Mouse (Mus musculus) heart, embryonic 14.5 days (tissue): ENCODE results near the gene Gm9887. TPM values are rescaled to one million over a fixed set of nuclear protein-coding genes. Genes with fewer than 3 reads are reported as not detected.
"Not testable (repeated sequence)": the region's sequence is repeated elsewhere in the genome, so short reads cannot be mapped to it uniquely, and the experiment has no call there.

Experiments used
- ATAC-seq: fragments of 200-750 bp; cut with Nextera tagmentation; 2 replicates; pipeline ENCODE4 v1.8.0; 2017; ENCODE audit warnings: low read depth, moderate TSS enrichment; ENCODE audit not compliant: insufficient number of reproducible peaks, insufficient read depth, low FRiP score
- H3K27ac ChIP-seq, 2 experiments: fragments of 200-500 bp in 1 of 2; fragments of 300-500 bp in 1 of 2; sonication (generic) in 1 of 2; replicated peaks in 1 of 2; 2 replicates each; pipeline ENCODE4 v1.5.1; 2012 to 2014; ENCODE audit warnings: low read depth in 2 of 2, low read length in 2 of 2, control low read depth in 1 of 2, mild to moderate bottlenecking in 1 of 2, mixed read lengths in 1 of 2; ENCODE audit not compliant: control insufficient read depth in 1 of 2, insufficient read depth in 1 of 2
- H3K27me3 ChIP-seq: fragments of 300-500 bp; sonication (generic); 2 replicates; pipeline ENCODE4 v1.6.1; 2014; ENCODE audit warnings: mild to moderate bottlenecking, low read length, control low read depth; ENCODE audit not compliant: control insufficient read depth, insufficient read depth
- H3K36me3 ChIP-seq: fragments of 300-500 bp; sonication (generic); 2 replicates; pipeline ENCODE4 v1.6.1; 2014; ENCODE audit warnings: mild to moderate bottlenecking, control low read depth, low read length, mixed read lengths; ENCODE audit not compliant: control insufficient read depth, insufficient read depth
- H3K4me1 ChIP-seq, 2 experiments: fragments of 200-500 bp in 1 of 2; fragments of 300-500 bp in 1 of 2; sonication (generic) in 1 of 2; 2 replicates each; pipeline ENCODE4 v1.6.1; 2012 to 2014; ENCODE audit warnings: low read length in 2 of 2, control low read depth in 1 of 2, mixed read lengths in 1 of 2; ENCODE audit not compliant: control insufficient read depth in 2 of 2, insufficient read depth in 2 of 2
- H3K4me2 ChIP-seq: fragments of 300-500 bp; sonication (generic); 2 replicates; pipeline ENCODE4 v1.6.1; 2014; ENCODE audit warnings: mild to moderate bottlenecking, low read length
- H3K4me3 ChIP-seq, 2 experiments: fragments of 200-500 bp in 1 of 2; fragments of 300-500 bp in 1 of 2; sonication (generic) in 1 of 2; 2 replicates each; pipeline ENCODE4 v1.5.1; 2012 to 2014; ENCODE audit warnings: low read length in 2 of 2, mild to moderate bottlenecking in 2 of 2, control low read depth in 1 of 2, low read depth in 1 of 2, moderate library complexity in 1 of 2; ENCODE audit not compliant: control insufficient read depth in 1 of 2, insufficient read depth in 1 of 2
- H3K9ac ChIP-seq: fragments of 300-500 bp; sonication (generic); 2 replicates; pipeline ENCODE4 v1.6.1; 2014; ENCODE audit warnings: mild to moderate bottlenecking, low read length
- H3K9me3 ChIP-seq: fragments of 300-500 bp; sonication (generic); 2 replicates; pipeline ENCODE4 v1.6.1; 2016; ENCODE audit warnings: low read length, control low read depth; ENCODE audit not compliant: control insufficient read depth
- WGBS: fragments of 180-500 bp; shearing (Covaris S2); extraction: QIAGEN DNeasy Blood & Tissue Kit; methylation state at CpG from one replicate; pipeline ENCODE4 v1.1.7; 2014; 5-methylcytosine and 5-hydroxymethylcytosine counted together
- polyA plus RNA-seq: library from polyadenylated mRNA; unstranded; fragments of >200 nt; fragmentation: Nextera tagmentation; extraction: Ambion mirVana; gene quantifications from 2 replicates; pipeline ENCODE4 v1.2.1, GENCODE M21; 2014

Gene Gm9887
- polyA plus RNA-seq, 1 experiment from 2014 or later, result 1.7 TPM

DNA sequence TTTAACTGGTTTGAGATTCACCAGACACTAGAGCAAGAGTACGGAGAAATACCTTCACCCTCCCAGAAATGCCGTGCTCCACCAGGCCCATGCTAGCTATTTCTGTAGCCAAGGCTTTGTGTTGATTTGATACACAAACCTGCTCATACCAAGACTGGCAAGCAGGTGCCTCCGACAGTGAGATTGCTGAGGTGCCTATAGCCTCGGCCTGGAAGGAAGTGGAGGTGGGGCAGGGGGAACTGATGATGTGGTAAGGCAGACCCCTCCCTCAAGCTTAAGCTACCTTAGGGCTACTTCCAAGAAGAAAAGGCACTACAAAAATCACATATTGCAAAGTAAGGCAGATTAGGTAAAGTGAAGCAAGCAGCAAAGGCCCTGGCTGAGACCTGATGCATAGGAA is 28.1 kb upstream of the Gm9887 start:
- no peak for ATAC-seq
- no peaks in the 10 kb centered on the region for H3K36me3 ChIP-seq
- WGBS, result 71% methylated on average over 4 of the region's 4 CpGs
- peaks cover 4% of the 10 kb centered on the region in 2 experiments; a peak in 2 of 4 replicates for H3K4me1 ChIP-seq
- no peaks in the 10 kb centered on the region for H3K9me3 ChIP-seq
- H3K27me3 ChIP-seq, result no peaks in the 10 kb centered on the region
- no peak overlapping the region for H3K9ac ChIP-seq
- H3K27ac ChIP-seq, result no peak overlapping the region
- no peak overlapping the region for H3K4me2 ChIP-seq
- H3K4me3 ChIP-seq, result no peak overlapping the region

DNA sequence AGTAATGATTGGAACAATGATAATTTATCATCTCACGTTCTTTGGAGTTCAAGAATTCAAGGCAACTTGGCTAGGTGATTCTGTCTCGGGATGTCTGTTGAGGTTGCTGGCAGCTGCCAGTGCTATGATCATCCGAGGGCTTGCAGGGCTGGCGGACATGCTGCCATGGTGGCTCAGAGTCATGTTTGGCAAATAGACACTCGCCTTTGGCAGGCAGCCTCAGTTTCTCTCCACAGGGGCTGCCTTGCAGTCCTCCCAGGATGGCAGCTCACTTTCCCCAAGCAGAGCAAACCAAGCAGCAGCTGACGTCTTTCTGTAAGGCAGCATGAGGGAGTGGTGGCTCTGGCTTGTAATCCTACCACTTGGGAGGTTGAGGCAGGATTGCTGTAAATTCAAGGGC is 22.2 kb upstream of the Gm9887 start:
- H3K4me3 ChIP-seq, result no peak overlapping the region
- H3K27ac ChIP-seq, result no peak overlapping the region
- no peaks in the 10 kb centered on the region for H3K9me3 ChIP-seq
- H3K4me1 ChIP-seq, result no peaks in the 10 kb centered on the region; a peak in 1 of 4 replicates
- H3K27me3 ChIP-seq, result no peaks in the 10 kb centered on the region
- no peak for ATAC-seq
- H3K4me2 ChIP-seq, result no peak overlapping the region
- no peaks in the 10 kb centered on the region for H3K36me3 ChIP-seq
- H3K9ac ChIP-seq, result no peak overlapping the region
- WGBS, result 78% methylated on average over 6 of the region's 6 CpGs

DNA sequence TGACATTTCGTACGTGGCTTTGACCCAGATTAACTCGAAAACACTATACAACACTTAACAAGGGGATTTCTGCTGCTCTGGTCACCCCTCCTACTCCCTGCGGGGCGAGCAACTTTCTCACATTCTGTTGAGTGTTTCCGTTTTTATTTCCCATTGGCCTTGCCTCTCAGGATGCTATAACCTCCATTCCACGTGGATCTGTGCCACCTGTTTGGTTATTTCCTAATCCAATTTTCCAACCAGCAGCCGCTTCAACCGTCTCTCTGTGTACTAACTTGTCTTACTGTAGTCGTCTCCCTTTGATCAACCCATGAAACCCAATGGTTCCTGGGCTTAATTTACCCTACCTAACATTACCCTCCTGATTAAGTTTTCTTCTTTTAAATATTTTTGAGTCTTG is 20.8 kb upstream of the Gm9887 start:
- no peak for ATAC-seq
- WGBS, result 81% methylated on average over 10 of the region's 10 CpGs
- H3K4me2 ChIP-seq, result no peak overlapping the region
- H3K4me1 ChIP-seq, result no peaks in the 10 kb centered on the region; a peak in 1 of 4 replicates
- H3K9me3 ChIP-seq, result no peaks in the 10 kb centered on the region
- H3K4me3 ChIP-seq, result no peak overlapping the region
- H3K27ac ChIP-seq, result no peak overlapping the region
- no peaks in the 10 kb centered on the region for H3K36me3 ChIP-seq
- no peaks in the 10 kb centered on the region for H3K27me3 ChIP-seq
- H3K9ac ChIP-seq, result no peak overlapping the region

DNA sequence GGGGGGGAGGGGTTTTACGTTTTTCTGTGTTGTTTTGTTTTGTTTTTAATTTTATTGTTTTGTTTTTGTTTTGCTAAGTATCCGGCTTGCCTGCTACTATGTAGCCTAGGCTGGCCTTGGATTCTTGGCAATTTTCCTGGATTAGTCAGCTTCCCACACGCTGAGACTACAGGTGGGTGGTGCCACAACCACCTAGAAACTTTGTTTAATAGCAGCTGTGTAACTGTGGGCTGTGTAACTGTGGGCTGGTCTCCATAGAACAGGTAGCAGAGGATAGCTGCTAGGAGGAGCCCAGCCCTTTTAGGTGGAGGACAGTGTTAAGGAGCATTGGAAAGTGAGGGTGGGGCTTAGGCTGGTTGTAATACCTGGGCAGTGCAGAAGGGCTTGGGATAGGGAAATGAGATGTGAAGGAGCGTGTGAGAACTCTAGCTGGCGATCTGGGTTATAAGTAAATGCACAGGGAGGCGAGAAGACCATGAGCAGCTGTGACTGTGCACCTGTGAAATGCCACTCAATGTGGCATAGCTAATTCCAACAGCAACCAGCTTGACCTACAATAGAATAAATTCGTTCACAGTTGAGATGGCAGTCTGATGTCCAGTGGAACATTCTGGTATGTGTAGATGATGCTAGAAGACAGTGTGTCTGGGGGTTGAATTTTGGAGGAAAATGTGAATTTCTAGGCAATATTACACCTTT is 17.9 kb upstream of the Gm9887 start:
- Histone ChIP-seq H3K4me2 (no peak overlapping the region), H3K27ac (no peak overlapping the region), H3K4me3 (no peak overlapping the region), H3K27me3 (no peaks in the 10 kb centered on the region), H3K36me3 (no peaks in the 10 kb centered on the region), H3K9me3 (no peaks in the 10 kb centered on the region), H3K9ac (no peak overlapping the region), H3K4me1 (no peaks in the 10 kb centered on the region; a peak in 1 of 4 replicates)
- WGBS, result 70% methylated on average over 7 of the region's 7 CpGs
- ATAC-seq, result no peak

DNA sequence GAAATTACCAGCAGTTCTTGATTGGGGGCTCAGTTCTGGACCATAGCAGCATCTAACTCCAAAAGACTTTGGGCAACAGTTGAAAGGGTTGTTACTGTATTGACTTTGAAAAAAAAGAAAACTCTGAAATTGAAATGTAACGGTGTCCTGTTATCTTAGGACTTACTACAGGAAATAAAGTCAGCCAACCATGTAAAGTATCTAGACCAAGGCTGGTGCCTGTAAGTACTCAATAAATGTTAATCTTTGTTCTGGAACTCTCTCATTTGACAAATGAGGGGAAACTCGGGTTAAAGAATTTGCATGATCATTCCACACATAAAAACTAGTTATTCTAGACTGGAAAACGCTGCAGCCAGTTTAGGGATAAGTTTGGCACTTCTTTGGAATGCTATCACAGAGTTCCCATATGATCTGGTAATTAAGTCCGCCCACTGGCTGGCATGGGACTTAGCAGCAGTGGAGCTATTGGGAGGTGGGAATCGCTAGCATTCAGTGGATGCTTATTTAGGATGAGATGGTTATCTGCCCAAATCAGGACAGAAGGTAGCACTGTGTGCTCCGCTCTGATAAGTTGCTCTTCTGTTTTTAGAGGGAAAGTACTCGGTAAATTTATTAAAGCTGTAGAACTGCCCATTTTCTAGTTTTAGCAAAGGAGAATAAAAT is 17.1 kb upstream of the Gm9887 start:
- H3K27ac ChIP-seq, result no peak overlapping the region
- WGBS, result 61% methylated on average over 7 of the region's 7 CpGs
- no peaks in the 10 kb centered on the region for H3K36me3 ChIP-seq
- no peaks in the 10 kb centered on the region; a peak in 1 of 4 replicates for H3K4me1 ChIP-seq
- no peak overlapping the region for H3K4me2 ChIP-seq
- no peaks in the 10 kb centered on the region for H3K27me3 ChIP-seq
- no peak overlapping the region for H3K9ac ChIP-seq
- H3K9me3 ChIP-seq, result no peaks in the 10 kb centered on the region
- no peak overlapping the region for H3K4me3 ChIP-seq
- ATAC-seq, result no peak

DNA sequence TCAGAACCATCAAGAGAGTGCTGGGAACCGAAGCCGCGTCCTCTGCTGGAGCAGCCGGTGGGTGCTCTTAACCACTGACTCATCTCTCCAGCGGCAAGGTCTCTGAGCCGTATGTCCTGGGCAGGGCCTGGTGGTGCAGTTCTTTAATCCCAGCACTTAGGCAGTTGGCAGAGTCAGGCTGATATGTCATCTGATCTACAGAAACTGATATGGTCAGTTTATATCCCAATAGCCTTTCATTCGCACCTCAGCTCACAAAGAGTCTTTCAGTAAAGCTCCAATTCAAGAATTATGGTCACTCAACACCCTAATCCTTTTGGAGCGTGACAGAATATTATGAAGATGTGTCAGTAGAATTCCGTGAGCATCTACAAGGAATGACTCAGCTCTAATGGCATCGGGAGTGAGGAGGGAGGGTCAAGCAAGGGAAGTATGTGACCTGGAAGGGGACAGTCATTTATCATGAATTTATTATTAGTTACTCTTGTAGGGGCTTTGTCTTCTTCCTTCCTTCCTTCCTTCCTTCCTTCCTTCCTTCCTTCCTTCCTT is 16.1 kb upstream of the Gm9887 start:
- Histone ChIP-seq H3K4me1 (no peaks in the 10 kb centered on the region; a peak in 1 of 4 replicates), H3K27me3 (no peaks in the 10 kb centered on the region), H3K36me3 (no peaks in the 10 kb centered on the region), H3K9ac (no peak overlapping the region), H3K9me3 (no peaks in the 10 kb centered on the region), H3K27ac (no peak overlapping the region), H3K4me3 (no peak overlapping the region), H3K4me2 (no peak overlapping the region)
- ATAC-seq, result no peak
- 90% methylated on average over 10 of the region's 10 CpGs for WGBS

DNA sequence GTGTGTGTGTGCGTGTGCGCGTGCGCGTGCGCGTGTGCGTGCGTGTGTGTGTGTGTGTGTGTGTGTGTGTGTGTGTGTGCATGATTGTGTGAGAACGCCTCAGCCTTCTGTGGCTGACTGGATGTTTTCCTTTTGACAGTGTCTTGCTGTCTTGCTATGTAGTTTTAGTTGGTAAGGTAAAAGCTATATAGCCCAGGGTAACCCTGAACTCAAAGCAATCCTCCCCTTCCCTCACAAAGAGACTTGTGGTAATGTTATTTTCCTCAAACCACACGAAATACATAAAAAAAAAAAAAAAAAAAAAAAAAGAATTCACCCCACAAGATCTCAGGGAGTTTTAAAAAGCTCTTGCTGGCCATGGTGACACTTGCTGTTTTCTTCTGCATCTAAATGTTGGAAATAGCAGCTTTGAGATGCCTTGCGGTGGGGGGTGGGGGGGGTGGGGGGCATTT is 14.0 kb upstream of the Gm9887 start:
- not testable (repeated sequence) for H3K9me3 ChIP-seq, H3K36me3 ChIP-seq, H3K27ac ChIP-seq, H3K4me3 ChIP-seq, H3K4me1 ChIP-seq, ATAC-seq, H3K4me2 ChIP-seq, H3K9ac ChIP-seq, H3K27me3 ChIP-seq
- WGBS, result 87% methylated on average over 10 of the region's 12 CpGs
